ENCODE assay signal across 9 mouse cellular contexts in genomic region chr2:156809579-156809978, GRCm38 (mm10). TPM values are rescaled to one million over a fixed set of nuclear protein-coding genes. Genes with fewer than 3 reads are reported as not detected.
DNase-seq lines count a peak whose midpoint lies in the region; ATAC-seq and TF ChIP-seq lines count a peak whose summit lies in the region.
"Had no signal": no experiment of that assay in that cellular context is flagged by ENCODE, and none has a peak within 500 bp of the region (broad histone marks: within the 10 kb centered on the region; RNA-seq: fewer than 3 reads in every experiment).

No protein-coding gene starts in this region.

- H3K9me3 ChIP-seq in kidney, embryonic 15.5 days (replicated peaks), result no peaks in the 10 kb centered on the region
- H3K9me3 ChIP-seq in forebrain, embryonic 12.5 days, result no peaks in the 10 kb centered on the region
- H3K9me3 ChIP-seq in hindbrain, postnatal 0 days (ENCODE audit: low read length), result no peaks in the 10 kb centered on the region
- H3K9me3 ChIP-seq: embryonic facial prominence, embryonic 12.5 days had no signal

- H3K4me1 ChIP-seq in kidney, embryonic 15.5 days, result peaks cover 17% of the 10 kb centered on the region
- no peaks in the 10 kb centered on the region for H3K4me1 ChIP-seq in bone marrow macrophage, adult 2 months (ENCODE audit: control insufficient read depth, insufficient read depth, low read length)
- H3K4me1 ChIP-seq in forebrain, embryonic 12.5 days, result peaks cover 10% of the 10 kb centered on the region
- H3K4me1 ChIP-seq in hindbrain, postnatal 0 days (ENCODE audit: insufficient read depth, low read length), result no peaks in the 10 kb centered on the region

- WGBS in kidney, embryonic 15.5 days, result 53% methylated on average over 2 of the region's 2 CpGs
- WGBS in forebrain, embryonic 12.5 days, result 68% methylated on average over 2 of the region's 2 CpGs
- WGBS in hindbrain, postnatal 0 days, result 50% methylated on average over 2 of the region's 2 CpGs

- H3K4me3 ChIP-seq in kidney, embryonic 15.5 days (replicated peaks), result no peak overlapping the region
- H3K4me3 ChIP-seq in bone marrow macrophage, adult 2 months (ENCODE audit: insufficient read depth, low read length), result no peak overlapping the region
- H3K4me3 ChIP-seq in forebrain, embryonic 12.5 days (replicated peaks), result no peak overlapping the region
- no peak overlapping the region for H3K4me3 ChIP-seq in hindbrain, postnatal 0 days (ENCODE audit: low read length)
- H3K4me3 ChIP-seq: embryonic facial prominence, embryonic 12.5 days had no signal

- peak; percentile 53 for DNase-seq in kidney, adult 11 months
- DNase-seq in hindbrain, postnatal 0 days (ENCODE audit: low spot score), result peak; percentile 88
- peak; percentile 7 to 69 for DNase-seq in left cerebral cortex, adult 9 months (ENCODE audit: low spot score in 2 of 2)
- peak; percentile 10 for DNase-seq in telencephalon, adult 2 months (ENCODE audit: low read depth, low spot score)

- H3K27ac ChIP-seq in kidney, embryonic 15.5 days, result no peak overlapping the region
- no peak overlapping the region for H3K27ac ChIP-seq in bone marrow macrophage, adult 2 months (ENCODE audit: insufficient read depth, low read depth, low read length)
- no peak overlapping the region for H3K27ac ChIP-seq in forebrain, embryonic 12.5 days
- no peak overlapping the region for H3K27ac ChIP-seq in hindbrain, postnatal 0 days
- H3K27ac ChIP-seq: embryonic facial prominence, embryonic 12.5 days had no signal

- ATAC-seq in kidney, embryonic 15.5 days (replicated peaks; ENCODE audit: low FRiP score), result no peak
- 0 out of 2 replicates have a peak, but pooled peaks have one; percentile 41 for ATAC-seq in forebrain, embryonic 12.5 days (ENCODE audit: low FRiP score)
- peak; percentile 49; the same call in 1 of the 2 replicates for ATAC-seq in hindbrain, postnatal 0 days
- ATAC-seq in monocyte, adult 5-6 weeks (replicated peaks; ENCODE audit: insufficient number of reproducible peaks, low FRiP score, low TSS enrichment, poor library complexity, severe bottlenecking), result 0 out of 2 replicates have a peak, but pooled peaks have one; percentile 40

- H3K27me3 ChIP-seq in kidney, embryonic 15.5 days, result no peaks in the 10 kb centered on the region
- no peaks in the 10 kb centered on the region for H3K27me3 ChIP-seq in forebrain, embryonic 12.5 days
- no peaks in the 10 kb centered on the region for H3K27me3 ChIP-seq in hindbrain, postnatal 0 days (ENCODE audit: insufficient read depth, low read length)
- H3K27me3 ChIP-seq: embryonic facial prominence, embryonic 12.5 days had no signal

- no peaks in the 10 kb centered on the region for H3K36me3 ChIP-seq in kidney, embryonic 15.5 days
- H3K36me3 ChIP-seq in forebrain, embryonic 12.5 days (replicated peaks), result no peaks in the 10 kb centered on the region
- H3K36me3 ChIP-seq in hindbrain, postnatal 0 days (ENCODE audit: insufficient read depth, low read length), result no peaks in the 10 kb centered on the region
- H3K36me3 ChIP-seq: embryonic facial prominence, embryonic 12.5 days had no signal

- no peak overlapping the region for H3K9ac ChIP-seq in kidney, embryonic 15.5 days
- no peak overlapping the region for H3K9ac ChIP-seq in forebrain, embryonic 12.5 days
- H3K9ac ChIP-seq in hindbrain, postnatal 0 days (replicated peaks; ENCODE audit: low read length), result no peak overlapping the region
- H3K9ac ChIP-seq: embryonic facial prominence, embryonic 12.5 days had no signal

- no peak overlapping the region for H3K4me2 ChIP-seq in kidney, embryonic 15.5 days
- no peak overlapping the region for H3K4me2 ChIP-seq in forebrain, embryonic 12.5 days
- no peak overlapping the region for H3K4me2 ChIP-seq in hindbrain, postnatal 0 days (ENCODE audit: low read depth, low read length)
- H3K4me2 ChIP-seq: embryonic facial prominence, embryonic 12.5 days had no signal

- peak; percentile 85 for TF ChIP-seq CTCF in bone marrow macrophage, adult 2 months (IDR thresholded peaks at IDR 0.05; ENCODE audit: low read depth, low read length)
- peak; percentile 94 for TF ChIP-seq CTCF in hindbrain, postnatal 0 days (IDR thresholded peaks at IDR 0.05; ENCODE audit: low read depth)

- TF ChIP-seq POLR2A in bone marrow macrophage, adult 2 months (IDR thresholded peaks at IDR 0.05; ENCODE audit: borderline replicate concordance, low read depth, low read length), result no peak

RNA-seq across cellular contexts. Expression of gene Tgif2, which starts 30.2 kb away (rescaled TPM):
- 62.2 and 68.5 TPM in 2 replicates for polyA plus RNA-seq in kidney, embryonic 15.5 days (2015; fragmentation: Nextera tagmentation; extraction: Ambion mirVana)
- polyA plus RNA-seq in bone marrow macrophage, adult 2 months (2012; ENCODE audit: insufficient read depth, insufficient read length, missing spikeins), result not detected in 2 replicates
- 88.3 and 89.3 TPM in 2 replicates for polyA plus RNA-seq in forebrain, embryonic 12.5 days (2016; fragmentation: Nextera tagmentation; extraction: Ambion mirVana)
- total RNA-seq in hindbrain, postnatal 0 days (2014; rRNA removed), result 18.2 and 26.6 TPM in 2 replicates
- polyA plus RNA-seq in hindbrain, postnatal 0 days (2015; fragmentation: Nextera tagmentation; extraction: Ambion mirVana), result 12.6 and 14.4 TPM in 2 replicates
- 3.2 to 5.9 TPM (median 3.5 TPM) in 3 replicates for total RNA-seq in monocyte, adult 5-6 weeks (2017)

RNA-seq across cellular contexts. Expression of gene Myl9, which starts 34.4 kb away (rescaled TPM):
- 305 and 466 TPM in 2 replicates for polyA plus RNA-seq in kidney, embryonic 15.5 days (2015; fragmentation: Nextera tagmentation; extraction: Ambion mirVana)
- polyA plus RNA-seq in bone marrow macrophage, adult 2 months (2012; ENCODE audit: insufficient read depth, insufficient read length, missing spikeins), result 5.1 and 7.6 TPM in 2 replicates
- polyA plus RNA-seq in forebrain, embryonic 12.5 days (2016; fragmentation: Nextera tagmentation; extraction: Ambion mirVana), result 61.4 and 95.4 TPM in 2 replicates
- 38.4 and 41.7 TPM in 2 replicates for total RNA-seq in hindbrain, postnatal 0 days (2014; rRNA removed)
- polyA plus RNA-seq in hindbrain, postnatal 0 days (2015; fragmentation: Nextera tagmentation; extraction: Ambion mirVana), result 32.5 and 38.4 TPM in 2 replicates
- total RNA-seq in monocyte, adult 5-6 weeks (2017), result 5.0 to 95.3 TPM (median 6.6 TPM) in 3 replicates

RNA-seq across cellular contexts. Expression of gene 4930518I15Rik, which starts 48.2 kb away (rescaled TPM):
- 8.6 and 9.8 TPM in 2 replicates for polyA plus RNA-seq in kidney, embryonic 15.5 days (2015; fragmentation: Nextera tagmentation; extraction: Ambion mirVana)
- 6.4 and 7.1 TPM in 2 replicates for polyA plus RNA-seq in bone marrow macrophage, adult 2 months (2012; ENCODE audit: insufficient read depth, insufficient read length, missing spikeins)
- polyA plus RNA-seq in forebrain, embryonic 12.5 days (2016; fragmentation: Nextera tagmentation; extraction: Ambion mirVana), result 8.6 and 11.8 TPM in 2 replicates
- total RNA-seq in hindbrain, postnatal 0 days (2014; rRNA removed), result 1.7 and 4.4 TPM in 2 replicates
- polyA plus RNA-seq in hindbrain, postnatal 0 days (2015; fragmentation: Nextera tagmentation; extraction: Ambion mirVana), result 3.6 and 3.8 TPM in 2 replicates
- 0.38 to 5.2 TPM (median 2.5 TPM) in 3 replicates for total RNA-seq in monocyte, adult 5-6 weeks (2017)

RNA-seq across cellular contexts. Expression of gene Rab5if, which starts 53.3 kb away (rescaled TPM):
- 174 and 181 TPM in 2 replicates for polyA plus RNA-seq in kidney, embryonic 15.5 days (2015; fragmentation: Nextera tagmentation; extraction: Ambion mirVana)
- polyA plus RNA-seq in bone marrow macrophage, adult 2 months (2012; ENCODE audit: insufficient read depth, insufficient read length, missing spikeins), result 162 and 175 TPM in 2 replicates
- polyA plus RNA-seq in forebrain, embryonic 12.5 days (2016; fragmentation: Nextera tagmentation; extraction: Ambion mirVana), result 170 and 173 TPM in 2 replicates
- total RNA-seq in hindbrain, postnatal 0 days (2014; rRNA removed), result 131 and 135 TPM in 2 replicates
- 158 and 160 TPM in 2 replicates for polyA plus RNA-seq in hindbrain, postnatal 0 days (2015; fragmentation: Nextera tagmentation; extraction: Ambion mirVana)
- total RNA-seq in monocyte, adult 5-6 weeks (2017), result 118 to 134 TPM (median 121 TPM) in 3 replicates

Comparison
In these comparisons a context has a peak if more than half of its experiments do, and no peak if none do; other contexts are left out.
1. DNase-seq: peak in every context shown above with its lines; median percentile 88 in hindbrain, postnatal 0 days; 53 in kidney, adult 11 months; 38 in left cerebral cortex, adult 9 months; 10 in telencephalon, adult 2 months.
2. RNA of gene Tgif2, which starts 30.2 kb away (polyA plus RNA-seq): 88.3 to 89.3 TPM in forebrain, embryonic 12.5 days, 62.2 to 68.5 TPM in kidney, embryonic 15.5 days and 12.6 to 14.4 TPM in hindbrain, postnatal 0 days; not detected in bone marrow macrophage, adult 2 months; every median in the first group is over 10 times any median in the second.